Mouse (Mus musculus) neural tube, embryonic 10.5 days (tissue): ENCODE results near the gene Plagl1.

Source experiments
- DNase-seq: peaks from one replicate; pipeline ENCODE4 v3.0.0-alpha.2; 2017; ENCODE audit warnings: low spot score; ENCODE audit errors: extremely low spot score

Gene Plagl1

DNA sequence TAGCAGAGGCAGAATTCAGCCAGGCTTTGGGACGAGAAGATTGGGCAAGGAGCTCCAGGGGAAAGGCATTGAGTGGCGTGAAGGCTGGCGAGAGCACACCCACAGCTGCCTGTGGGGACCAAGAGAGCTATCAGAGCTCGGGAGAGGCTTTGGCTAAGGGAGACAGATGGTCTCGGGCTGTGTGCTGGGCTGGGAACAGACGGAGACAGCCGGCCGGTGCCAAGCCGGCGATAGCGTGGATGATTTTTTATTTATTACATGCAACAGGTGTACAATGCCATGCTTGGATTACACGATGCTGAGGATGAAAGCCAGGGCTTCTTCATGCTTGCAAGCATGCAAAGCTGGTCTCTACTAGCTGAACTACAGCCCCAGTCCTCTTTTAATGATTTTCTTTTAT is 22.2 kb downstream of the Plagl1 start:
- no peak for DNase-seq

DNA sequence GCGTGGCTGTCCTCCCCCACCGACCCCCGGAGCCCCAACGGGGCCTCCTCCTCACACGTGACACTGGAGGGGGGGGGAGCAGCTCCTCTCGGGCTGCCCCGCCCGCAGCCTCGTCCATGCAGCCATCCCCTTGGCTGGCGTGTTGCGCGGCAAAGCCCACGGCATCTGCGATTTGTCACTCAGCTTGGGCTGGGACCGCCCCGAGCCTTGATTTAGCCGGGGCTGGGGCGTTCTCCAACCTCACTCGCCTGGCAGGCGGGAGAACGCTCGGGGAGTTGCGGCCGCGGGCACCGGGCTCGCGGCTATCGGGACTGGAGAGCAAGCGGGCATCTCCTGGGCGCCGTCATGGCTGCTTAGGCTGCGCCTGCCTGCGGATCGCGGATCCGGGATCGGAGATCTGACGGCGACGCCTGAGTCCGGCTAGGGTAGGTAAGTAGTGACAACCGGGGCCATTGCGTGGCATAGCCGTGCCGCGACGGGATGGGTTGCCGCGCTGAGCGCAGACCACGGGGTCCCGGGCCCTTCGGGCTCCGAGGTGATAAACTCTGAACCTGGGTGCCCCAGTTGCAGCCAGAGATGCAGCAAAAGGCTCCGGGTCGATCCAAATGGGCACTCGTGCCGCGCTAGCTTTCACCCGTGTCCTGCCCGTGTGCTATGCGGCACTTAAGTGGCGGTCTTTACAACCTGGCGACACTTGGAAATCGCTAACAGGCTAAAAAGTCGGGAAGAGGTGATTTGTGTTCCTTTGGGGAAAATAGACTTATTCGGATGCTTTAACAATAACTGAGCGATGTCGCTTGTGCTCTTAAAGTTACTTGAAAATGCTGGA is 30.5 kb downstream of the Plagl1 start:
- peak; percentile 74 for DNase-seq

DNA sequence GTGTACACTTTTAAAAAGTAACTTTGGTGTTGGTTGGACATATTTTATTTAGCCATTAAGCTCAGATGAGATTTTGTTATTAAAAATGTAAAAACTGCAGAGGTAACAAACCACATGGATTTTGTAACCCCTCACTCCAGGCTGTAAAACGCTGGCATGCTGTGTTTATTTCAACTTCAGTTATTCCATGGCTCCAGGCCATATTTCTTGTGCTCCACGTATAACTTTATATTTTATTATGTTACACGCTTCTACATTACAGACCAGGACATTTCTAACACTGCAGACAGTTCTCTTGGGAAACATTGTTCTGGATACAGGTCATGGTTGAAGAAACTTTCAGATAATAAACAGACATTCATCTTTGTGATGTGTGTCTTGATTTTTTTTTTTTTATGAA is 32.7 kb downstream of the Plagl1 start:
- no peak for DNase-seq

DNA sequence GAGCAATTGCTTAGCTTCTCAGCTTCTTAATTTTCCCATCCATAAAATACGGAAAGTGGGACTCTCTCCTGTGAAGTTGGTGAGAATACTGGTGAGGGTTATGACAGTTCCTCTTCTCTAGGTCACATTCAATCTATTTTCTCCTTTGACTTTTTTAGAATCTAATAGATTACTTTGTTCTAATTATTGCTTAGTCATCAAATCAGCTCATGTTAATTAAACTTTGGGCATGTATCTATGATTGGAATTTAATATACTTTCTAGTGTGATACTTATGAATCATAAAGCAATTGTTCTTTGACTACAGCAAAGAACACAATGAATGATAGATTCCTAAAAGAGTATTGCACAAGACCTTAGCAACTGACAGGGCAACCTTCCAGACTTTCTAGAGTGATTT is 38.6 kb downstream of the Plagl1 start:
- DNase-seq = no peak

DNA sequence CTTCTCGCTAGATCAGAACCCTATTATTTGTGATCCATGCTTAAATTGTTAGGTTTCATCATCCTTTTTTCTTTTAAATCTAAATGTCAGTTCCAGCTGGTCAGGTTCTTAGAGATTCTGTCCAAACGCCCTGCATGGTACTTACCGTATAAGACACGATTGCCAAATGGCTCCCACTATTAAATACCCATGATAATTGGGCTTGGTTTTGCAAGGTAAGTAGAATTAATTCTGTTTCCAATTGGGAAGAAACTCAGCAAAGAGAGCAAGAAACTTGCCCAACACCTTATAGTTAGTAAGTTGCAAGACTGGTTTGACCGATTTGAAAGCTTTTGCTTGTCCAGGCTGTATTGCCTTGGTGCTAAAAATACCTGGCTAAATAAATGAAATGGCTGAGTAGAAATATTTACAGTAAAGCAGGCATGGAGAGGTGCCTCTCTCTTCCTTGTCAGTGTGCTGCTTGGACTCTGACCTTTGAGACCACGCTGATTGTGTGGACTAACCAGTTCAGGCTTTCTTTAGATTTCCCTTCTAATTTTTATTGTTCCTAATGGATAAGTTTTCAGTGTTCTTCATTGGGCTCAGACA is 39.9 kb downstream of the Plagl1 start:
- no peak for DNase-seq

DNA sequence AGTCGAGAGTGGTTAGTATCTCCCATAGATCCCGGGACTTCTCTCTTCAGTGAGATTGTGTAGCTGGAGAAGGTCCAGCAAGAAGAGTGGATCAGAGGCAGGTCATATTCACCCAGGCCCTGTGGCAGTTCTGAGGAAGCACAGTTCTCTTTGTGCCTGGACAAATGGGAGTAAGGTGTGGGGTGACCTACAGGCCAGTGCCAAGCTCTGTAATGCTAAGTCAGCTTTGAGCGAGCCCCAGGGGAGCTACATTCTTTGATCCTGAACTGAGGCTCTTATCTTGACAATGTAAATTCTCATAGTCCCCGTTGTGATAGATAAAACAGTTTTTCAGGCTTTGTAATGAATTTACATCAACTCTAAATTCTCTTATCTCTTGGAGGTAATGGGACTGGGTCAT is 42.1 kb downstream of the Plagl1 start:
- no peak for DNase-seq

DNA sequence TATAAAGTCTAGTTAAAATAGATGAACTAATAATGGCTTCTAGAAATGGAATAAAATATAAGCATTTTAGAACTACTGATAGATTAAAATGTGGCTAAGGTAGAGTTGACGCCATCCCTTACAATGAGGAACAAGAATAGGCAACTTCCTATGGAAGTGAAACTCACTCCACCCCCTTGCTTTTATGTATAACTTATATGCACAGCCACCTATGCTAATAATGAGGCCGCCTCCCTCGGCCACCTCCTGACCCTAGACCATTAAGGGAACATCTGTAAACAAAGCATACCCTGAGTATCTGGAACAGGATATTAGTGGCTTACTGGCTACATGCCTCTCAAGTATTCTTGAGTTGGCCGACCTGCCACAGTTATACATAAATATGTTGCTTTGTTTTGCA is 43.5 kb downstream of the Plagl1 start:
- DNase-seq = no peak

DNA sequence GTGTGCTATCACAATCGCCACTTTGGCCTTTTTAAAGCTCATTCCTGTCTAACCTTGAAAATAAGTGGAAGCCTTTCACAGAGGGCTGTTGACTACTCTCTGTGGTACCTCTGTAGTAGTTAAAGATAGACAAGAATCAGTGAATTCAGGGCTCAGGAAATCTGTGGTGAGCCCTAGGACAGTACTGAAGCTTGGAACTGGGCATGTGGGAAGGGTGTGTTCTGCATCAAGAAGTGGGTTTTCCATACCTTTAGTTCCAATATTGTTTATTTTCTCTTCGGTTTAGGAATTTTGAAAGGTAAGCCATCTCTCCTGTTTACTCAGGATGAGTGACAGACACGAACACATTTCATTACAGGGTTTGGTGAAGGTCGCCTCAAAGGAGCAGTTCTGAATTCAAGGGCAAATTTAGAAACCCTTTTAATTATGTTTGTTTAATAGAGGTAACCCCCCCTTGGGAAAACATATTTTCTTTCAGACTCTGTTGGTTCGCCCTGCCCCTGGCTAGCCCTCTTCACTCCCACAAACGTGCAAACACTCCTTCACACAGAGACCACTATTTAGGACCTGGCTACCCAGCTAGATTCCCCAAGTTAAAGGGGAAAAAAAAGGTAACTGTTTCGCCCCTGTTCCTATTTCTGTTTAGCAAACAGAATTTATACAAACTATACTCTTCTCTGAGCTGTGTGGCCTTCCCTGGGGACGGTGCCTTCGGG is 46.8 kb downstream of the Plagl1 start:
- no peak for DNase-seq

DNA sequence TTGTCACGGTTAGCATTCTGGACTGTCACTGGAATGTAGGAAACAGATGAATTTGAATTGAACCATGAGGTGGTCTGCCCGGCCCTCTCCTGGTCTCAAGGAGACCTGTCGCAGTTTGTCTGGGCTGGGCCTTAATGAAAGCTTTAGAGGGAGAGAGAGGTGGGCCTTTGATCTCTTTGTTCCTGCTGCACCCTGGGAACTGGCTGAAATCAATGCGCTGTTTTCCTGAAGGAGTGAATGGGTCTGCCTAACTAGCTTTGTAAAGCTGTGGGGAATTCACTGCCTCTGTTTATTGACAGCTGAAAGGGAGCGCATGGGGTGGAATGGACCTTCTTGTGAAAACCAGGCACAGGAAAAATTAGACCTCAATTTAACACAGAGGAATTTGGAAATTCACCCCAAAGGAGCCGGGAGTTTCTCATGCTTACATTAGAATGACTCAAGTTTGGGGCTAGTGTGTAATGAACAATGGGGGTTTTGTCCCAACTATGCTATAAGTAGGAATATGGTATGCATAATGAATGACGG is 47.8 kb downstream of the Plagl1 start:
- peak; percentile 64 for DNase-seq

DNA sequence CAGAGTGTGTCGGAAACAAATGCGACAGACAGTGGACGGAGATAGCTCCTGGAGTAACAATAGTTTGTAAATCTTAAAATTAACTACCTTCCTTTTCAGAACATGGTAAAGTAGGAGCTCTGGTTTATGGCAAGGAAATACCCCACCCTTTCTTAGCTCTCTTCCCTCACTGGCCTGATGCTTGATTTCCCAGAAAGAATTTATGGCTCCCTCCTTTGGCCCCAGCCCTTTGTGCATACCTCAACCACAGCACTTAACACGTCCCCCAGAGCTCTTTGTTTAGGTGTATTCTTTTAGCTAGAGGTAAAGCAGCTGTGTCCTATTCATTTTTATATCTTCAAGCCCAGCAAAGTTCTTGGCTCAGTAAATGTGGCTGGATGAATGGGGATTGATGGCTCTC is 48.5 kb downstream of the Plagl1 start:
- no peak for DNase-seq

DNA sequence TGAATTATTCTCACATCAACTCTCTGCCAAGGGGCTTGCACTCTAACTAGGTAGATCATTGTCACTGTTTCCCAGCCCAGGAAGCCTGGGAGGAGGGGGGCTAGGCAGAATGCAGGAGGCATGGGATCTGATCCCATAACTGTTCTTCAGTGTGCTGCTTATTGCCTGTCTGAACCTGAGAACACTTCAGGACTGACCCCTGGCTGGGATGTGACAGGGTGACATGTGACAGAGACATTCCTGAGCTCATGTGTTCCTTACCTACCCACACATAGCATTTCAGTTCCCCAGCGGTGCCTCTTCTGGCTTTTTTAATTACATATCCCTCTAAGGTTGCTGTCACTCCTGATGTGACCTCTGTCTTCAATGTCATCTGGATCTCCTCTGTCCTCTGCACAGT is 49.5 kb downstream of the Plagl1 start:
- DNase-seq = no peak

DNA sequence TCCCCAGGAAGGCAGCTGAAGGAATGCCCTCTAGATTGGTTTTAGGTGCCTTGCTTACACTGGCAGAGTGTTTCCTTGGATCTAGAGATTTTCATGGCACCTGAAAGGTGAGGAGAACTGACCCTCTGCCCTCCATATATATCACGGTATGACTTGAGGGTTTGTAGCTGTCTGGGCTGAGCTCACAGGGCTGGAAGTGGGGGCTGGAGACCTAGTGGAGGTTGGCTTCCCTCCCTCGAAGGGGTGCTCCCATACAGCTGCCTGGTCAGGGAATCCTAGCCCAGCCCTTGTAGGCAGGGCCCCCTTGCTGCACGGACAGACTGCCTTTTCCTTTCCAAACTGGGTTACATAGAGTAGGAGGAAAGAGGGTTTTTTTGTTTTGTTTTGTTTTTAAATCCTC is 52.5 kb downstream of the Plagl1 start:
- no peak for DNase-seq

DNA sequence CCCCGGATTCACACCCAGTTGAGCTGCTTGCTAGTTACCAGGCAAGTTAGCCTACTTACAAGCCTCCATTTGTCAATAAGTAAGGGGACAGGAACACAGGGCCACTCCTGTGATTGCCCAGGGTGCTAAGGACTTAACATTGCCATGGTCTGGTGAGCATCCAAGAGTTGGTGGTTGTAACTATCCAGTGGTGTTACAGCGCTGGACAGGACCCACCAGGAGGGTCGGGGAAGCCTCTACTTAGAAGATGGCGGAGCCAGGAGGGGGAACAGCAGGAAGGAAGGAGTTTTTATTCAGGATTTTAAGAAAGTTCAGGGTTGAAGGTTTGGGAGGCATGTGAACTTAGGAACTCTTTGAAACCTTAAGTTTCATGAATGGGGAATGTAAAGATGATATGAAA is 53.3 kb downstream of the Plagl1 start:
- no peak for DNase-seq

DNA sequence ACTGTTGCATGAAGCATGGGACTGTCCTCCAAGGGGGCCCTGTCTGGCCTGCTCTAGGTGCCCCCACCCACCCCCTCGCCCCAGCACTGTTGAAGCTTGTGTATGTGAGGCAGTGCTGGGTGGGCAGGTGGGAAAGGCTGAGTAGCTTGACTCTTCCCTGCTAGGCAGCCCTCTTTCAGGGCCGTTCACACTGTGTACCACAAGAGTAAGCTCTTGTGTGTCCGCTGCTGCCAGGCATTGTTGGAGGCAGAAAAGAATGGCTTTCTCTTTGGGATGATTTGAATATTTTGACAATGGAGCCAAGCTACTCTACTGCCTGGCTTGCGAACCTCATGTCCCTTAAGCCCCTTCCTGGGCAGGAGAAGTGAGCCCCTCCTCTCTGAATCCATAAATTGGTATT is 54.7 kb downstream of the Plagl1 start:
- DNase-seq = peak; percentile 56

DNA sequence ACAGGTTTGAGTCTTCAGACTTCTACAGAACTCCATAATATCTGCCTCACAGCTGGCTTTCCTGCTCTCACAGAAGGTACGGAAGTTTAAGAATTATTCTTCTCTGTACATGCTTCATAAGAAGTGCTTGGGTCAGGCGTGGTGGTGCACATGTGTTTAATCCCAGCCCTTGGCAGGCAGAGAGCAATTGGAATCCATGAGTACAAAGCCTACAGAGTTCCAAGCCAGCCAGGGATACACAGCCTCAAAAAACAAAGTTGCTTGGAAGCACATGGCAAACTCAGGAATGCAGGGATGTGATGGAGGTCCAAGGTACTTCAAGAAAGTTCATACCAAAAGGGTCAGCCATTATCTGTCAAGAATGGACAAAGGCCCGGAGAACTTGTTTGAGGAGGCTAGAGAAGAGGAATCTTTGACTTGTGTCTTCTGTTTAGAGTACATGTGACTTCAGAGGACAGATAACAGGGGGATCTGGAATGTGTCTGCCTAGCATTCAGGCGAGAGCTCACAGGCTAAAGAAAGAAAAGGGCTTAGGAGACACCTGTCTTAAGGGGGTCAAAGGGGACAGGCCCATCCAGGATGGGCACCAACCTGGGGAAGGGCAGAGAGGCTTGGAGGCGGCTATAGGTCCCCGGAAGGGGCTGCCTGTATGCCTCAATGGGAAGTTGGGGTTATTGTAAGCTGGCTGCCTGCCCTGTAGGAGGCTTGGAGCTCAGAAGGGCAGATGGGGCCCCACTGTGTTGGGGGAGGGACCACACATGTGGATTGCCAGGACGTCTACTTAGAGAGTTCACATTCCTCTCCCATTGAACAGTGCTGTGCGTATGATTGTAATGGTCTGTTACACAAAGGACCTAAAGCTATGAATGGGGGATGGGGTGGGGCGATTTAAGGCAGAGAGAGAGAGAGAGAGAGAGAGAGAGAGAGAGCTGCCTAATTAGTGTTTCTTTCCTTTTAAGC is 56.7 kb downstream of the Plagl1 start:
- DNase-seq = peak; percentile 63

DNA sequence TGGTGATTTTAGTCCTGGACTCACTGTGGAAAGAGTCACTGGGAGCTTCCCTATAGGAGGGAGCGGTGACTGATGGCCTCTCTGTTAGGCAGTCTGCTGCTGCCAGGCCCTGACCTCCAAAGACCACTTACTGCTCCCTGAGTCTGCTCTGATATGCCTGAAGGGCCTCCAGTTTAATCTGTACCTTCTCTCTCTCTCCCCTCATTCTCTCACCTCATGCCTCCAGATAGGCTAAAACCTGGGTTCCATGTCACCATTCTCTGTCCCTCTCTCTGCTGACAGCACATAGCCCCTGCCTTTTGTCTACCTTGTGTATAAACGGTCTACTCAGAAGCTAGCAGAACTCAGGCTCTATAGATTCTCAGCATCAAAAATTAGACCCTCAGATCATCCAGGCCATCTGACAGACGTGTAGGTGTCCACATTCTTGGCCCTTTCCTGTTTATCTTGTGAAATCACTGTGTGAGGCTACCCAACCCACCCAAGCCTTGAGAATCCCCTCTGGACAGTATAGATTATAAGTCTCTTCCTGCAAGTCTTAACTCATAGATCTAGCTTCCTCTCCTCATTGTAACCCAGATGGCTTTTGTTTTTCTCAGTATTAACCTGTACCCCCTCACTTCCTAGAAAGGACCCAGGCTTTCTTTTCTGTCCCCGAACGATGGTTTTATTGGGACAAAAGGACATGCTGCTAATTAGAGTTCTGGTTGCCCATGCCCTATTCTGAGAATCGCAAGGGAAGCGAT is 57.9 kb downstream of the Plagl1 start:
- DNase-seq = no peak

DNA sequence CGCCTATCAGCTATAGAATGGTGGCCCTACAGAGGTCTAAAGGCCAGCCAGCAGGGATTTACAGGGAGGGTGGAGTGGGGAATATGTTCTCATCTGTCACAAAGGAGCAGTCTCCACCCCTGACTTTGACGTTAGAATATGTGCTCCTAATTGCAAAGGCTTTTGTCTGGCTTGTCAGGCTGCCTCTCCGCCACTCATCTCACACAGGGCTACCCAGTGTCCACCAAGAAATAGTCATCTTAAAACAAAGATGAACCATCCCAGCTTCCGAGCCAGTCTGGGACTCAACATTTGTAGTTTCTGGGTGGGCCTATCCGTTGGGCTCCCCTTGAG is 58.4 kb downstream of the Plagl1 start:
- DNase-seq = no peak

DNA sequence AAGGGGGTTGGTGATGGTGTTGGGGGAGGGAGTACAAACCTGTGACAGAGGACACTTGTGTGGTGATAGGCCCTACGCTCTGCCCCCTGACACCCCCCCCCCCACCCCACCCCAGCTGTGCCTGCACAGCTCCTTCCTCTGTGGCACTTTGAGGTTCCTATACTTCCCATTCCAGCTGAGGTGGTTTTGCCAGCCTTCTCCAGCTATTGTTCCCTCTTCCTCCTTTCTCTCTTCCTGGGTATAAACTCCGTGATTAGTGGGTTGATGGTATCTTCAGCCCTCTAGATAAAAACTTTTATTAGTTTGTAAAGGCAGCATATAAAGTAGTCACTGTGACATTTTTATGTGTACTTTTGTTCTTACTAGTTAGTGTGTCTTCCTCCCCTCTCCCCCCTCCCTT is 59.0 kb downstream of the Plagl1 start:
- no peak for DNase-seq

DNA sequence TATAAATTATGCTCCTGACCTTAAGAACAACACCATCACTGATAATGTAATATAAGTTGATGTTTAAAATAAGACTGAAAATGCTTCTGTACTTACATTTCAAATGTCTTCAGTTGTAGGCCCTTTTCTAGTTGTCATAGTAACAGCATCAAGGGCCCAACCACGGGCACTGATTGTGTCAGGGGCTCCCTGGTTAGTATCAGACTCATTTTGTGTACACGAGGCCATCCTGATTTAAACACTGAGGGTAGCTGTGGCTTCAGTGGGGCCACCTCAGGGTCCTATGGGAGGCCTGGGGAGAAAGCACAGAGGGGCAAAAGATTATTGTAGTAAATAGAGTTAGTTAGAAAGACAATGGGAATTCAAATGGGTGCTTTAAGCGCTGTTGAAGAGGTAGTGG is 65.5 kb downstream of the Plagl1 start:
- no peak for DNase-seq

DNA sequence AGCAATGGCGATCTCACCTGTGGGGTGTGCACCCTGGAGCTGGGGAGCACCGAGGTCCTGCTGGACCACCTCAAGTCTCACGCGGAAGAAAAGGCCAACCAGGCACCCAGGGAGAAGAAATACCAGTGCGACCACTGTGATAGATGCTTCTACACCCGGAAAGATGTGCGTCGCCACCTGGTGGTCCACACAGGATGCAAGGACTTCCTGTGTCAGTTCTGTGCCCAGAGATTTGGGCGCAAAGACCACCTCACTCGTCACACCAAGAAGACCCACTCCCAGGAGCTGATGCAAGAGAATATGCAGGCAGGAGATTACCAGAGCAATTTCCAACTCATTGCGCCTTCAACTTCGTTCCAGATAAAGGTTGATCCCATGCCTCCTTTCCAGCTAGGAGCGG is 67.0 kb downstream of the Plagl1 start:
- no peak for DNase-seq

DNA sequence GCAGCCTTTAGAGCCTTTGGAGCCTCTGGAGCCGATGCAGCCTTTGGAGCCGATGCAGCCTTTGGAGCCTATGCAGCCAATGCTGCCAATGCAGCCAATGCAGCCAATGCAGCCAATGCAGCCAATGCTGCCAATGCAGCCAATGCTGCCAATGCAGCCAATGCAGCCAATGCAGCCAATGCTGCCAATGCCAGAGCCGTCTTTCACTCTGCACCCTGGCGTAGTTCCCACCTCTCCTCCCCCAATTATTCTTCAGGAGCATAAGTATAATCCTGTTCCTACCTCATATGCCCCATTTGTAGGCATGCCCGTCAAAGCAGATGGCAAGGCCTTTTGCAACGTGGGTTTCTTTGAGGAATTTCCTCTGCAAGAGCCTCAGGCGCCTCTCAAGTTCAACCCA is 67.6 kb downstream of the Plagl1 start:
- no peak for DNase-seq
